Mouse (Mus musculus): Measurements from ENCODE around the gene Ddah1. TPM values are rescaled to one million over a fixed set of nuclear protein-coding genes. Genes with fewer than 3 reads are reported as not detected.
A peak's percentile ranks its signal among the peaks of the same experiment; 100 is the strongest.

Gene Ddah1
- polyA plus RNA-seq, 1 experiment, result 43.7 TPM

DNA sequence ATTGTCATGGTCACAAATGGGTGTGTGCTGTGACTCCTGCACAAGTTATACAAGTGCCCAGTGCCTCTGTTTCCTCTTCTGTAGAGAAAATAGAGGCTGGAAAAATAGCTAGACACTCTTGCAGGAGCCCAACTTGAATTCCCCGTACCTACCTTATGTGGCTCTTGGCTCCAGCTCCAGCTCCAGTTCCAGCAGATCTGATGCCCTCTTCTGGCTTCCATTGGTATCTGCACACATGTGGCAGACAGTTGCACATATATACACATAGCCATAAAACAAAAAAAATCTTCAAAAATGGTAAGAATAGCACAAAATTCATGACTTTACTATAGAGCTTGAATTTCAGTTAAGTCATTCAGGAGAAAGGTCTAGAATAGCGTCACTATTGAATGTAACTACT, 62.5 kb downstream of the Ddah1 start:
- H3K4me1 ChIP-seq (ENCODE audit: control insufficient read depth, insufficient read depth, low read length), result peaks cover 1% of the 10 kb centered on the region
- no peaks in the 10 kb centered on the region for H3K27me3 ChIP-seq (ENCODE audit: control insufficient read depth, insufficient read depth, low read length, poor library complexity, severe bottlenecking)
- no peaks in the 10 kb centered on the region for H3K9me3 ChIP-seq (replicated peaks; ENCODE audit: control insufficient read depth, insufficient read depth, low read length, poor library complexity, severe bottlenecking)
- H3K9ac ChIP-seq (ENCODE audit: low read depth, poor library complexity, severe bottlenecking), result no peak overlapping the region
- H3K27ac ChIP-seq (ENCODE audit: insufficient read depth, low read length), result no peak overlapping the region
- H3K36me3 ChIP-seq (ENCODE audit: control insufficient read depth, insufficient read depth, low read length, poor library complexity, severe bottlenecking), result no peaks in the 10 kb centered on the region
- no peak overlapping the region for H3K4me3 ChIP-seq (ENCODE audit: low read depth, low read length)
- peak; percentile 5 for TF ChIP-seq CTCF (IDR thresholded peaks at IDR 0.05; ENCODE audit: low read depth, low read length)
- no peak for TF ChIP-seq POLR2A (IDR thresholded peaks at IDR 0.05; ENCODE audit: insufficient read depth, low read length)

DNA sequence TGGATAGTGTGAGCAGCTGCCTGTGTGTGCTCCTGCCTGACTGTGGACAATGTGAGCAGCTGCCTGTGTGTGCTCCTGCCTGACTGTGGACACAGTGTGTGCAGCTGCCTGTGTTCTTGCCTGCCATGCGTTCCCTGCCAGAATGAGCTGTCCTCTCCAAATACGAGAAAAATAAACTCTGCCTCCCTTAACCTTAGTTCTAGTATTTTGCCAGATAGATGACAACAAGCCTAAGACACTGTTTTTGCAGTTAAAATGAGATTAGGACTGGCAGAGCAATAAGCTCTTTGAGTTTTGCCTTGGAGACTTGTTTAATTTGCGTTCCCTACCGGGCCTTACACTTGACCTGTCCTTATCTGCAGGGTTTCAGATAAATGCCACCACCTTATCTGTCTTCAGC, 63.7 kb downstream of the Ddah1 start:
- H3K4me1 ChIP-seq (ENCODE audit: control insufficient read depth, insufficient read depth, low read length), result no peaks in the 10 kb centered on the region
- H3K9me3 ChIP-seq (replicated peaks; ENCODE audit: control insufficient read depth, insufficient read depth, low read length, poor library complexity, severe bottlenecking), result no peaks in the 10 kb centered on the region
- H3K4me3 ChIP-seq (ENCODE audit: low read depth, low read length), result no peak overlapping the region
- H3K27ac ChIP-seq (ENCODE audit: insufficient read depth, low read length), result no peak overlapping the region
- H3K27me3 ChIP-seq (ENCODE audit: control insufficient read depth, insufficient read depth, low read length, poor library complexity, severe bottlenecking), result no peaks in the 10 kb centered on the region
- H3K9ac ChIP-seq (ENCODE audit: low read depth, poor library complexity, severe bottlenecking), result no peak overlapping the region
- no peak for TF ChIP-seq EP300 (IDR thresholded peaks at IDR 0.05; ENCODE audit: insufficient read depth, low read depth, low read length)
- no peak for TF ChIP-seq POLR2A (IDR thresholded peaks at IDR 0.05; ENCODE audit: insufficient read depth, low read length)
- no peak for TF ChIP-seq CTCF (IDR thresholded peaks at IDR 0.05; ENCODE audit: low read depth, low read length)
- no peaks in the 10 kb centered on the region for H3K36me3 ChIP-seq (ENCODE audit: control insufficient read depth, insufficient read depth, low read length, poor library complexity, severe bottlenecking)

DNA sequence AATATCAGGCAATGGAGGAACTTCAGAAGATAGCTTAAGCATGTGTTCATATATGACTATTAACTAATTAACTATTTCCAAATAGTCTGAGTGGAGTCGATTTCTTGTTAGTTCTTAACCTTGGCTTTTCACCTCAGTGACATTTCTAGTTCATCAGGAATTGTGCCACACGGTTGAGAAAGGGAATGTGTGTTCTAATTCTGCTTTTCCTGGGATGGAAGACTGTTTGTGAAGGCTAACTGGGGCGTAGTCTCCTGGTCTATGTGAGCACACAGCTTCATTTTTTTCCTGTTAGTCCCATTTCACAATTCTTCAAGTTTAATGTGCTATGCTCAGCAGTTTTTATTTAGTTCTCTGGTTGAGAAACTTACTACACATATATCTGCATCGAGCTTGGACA, 65.2 kb downstream of the Ddah1 start:
- TF ChIP-seq EP300 (IDR thresholded peaks at IDR 0.05; ENCODE audit: insufficient read depth, low read depth, low read length), result no peak
- no peak for TF ChIP-seq POLR2A (IDR thresholded peaks at IDR 0.05; ENCODE audit: insufficient read depth, low read length)
- TF ChIP-seq CTCF (IDR thresholded peaks at IDR 0.05; ENCODE audit: low read depth, low read length), result no peak
- Histone ChIP-seq H3K4me3 (ENCODE audit: low read depth, low read length) (no peak overlapping the region), H3K36me3 (ENCODE audit: control insufficient read depth, insufficient read depth, low read length, poor library complexity, severe bottlenecking) (no peaks in the 10 kb centered on the region), H3K9me3 (replicated peaks; ENCODE audit: control insufficient read depth, insufficient read depth, low read length, poor library complexity, severe bottlenecking) (no peaks in the 10 kb centered on the region), H3K27me3 (ENCODE audit: control insufficient read depth, insufficient read depth, low read length, poor library complexity, severe bottlenecking) (no peaks in the 10 kb centered on the region), H3K27ac (ENCODE audit: insufficient read depth, low read length) (no peak overlapping the region), H3K4me1 (ENCODE audit: control insufficient read depth, insufficient read depth, low read length) (no peaks in the 10 kb centered on the region), H3K9ac (ENCODE audit: low read depth, poor library complexity, severe bottlenecking) (no peak overlapping the region)

GRCm38 (mm10) chr3:145825416-145826055, 67.1 kb downstream of the Ddah1 start:
- no peaks in the 10 kb centered on the region for H3K27me3 ChIP-seq (ENCODE audit: control insufficient read depth, insufficient read depth, low read length, poor library complexity, severe bottlenecking)
- TF ChIP-seq EP300 (IDR thresholded peaks at IDR 0.05; ENCODE audit: insufficient read depth, low read depth, low read length) (no peak), CTCF (IDR thresholded peaks at IDR 0.05; ENCODE audit: low read depth, low read length) (no peak), POLR2A (IDR thresholded peaks at IDR 0.05; ENCODE audit: insufficient read depth, low read length) (no peak)
- H3K4me1 ChIP-seq (ENCODE audit: control insufficient read depth, insufficient read depth, low read length), result no peaks in the 10 kb centered on the region

GRCm38 (mm10) chr3:145827191-145828045, 68.9 kb downstream of the Ddah1 start:
- no peaks in the 10 kb centered on the region for H3K4me1 ChIP-seq (ENCODE audit: control insufficient read depth, insufficient read depth, low read length)
- TF ChIP-seq EP300 (IDR thresholded peaks at IDR 0.05; ENCODE audit: insufficient read depth, low read depth, low read length), result no peak
- no peak for TF ChIP-seq CTCF (IDR thresholded peaks at IDR 0.05; ENCODE audit: low read depth, low read length)
- no peak for TF ChIP-seq POLR2A (IDR thresholded peaks at IDR 0.05; ENCODE audit: insufficient read depth, low read length)
- H3K36me3 ChIP-seq (ENCODE audit: control insufficient read depth, insufficient read depth, low read length, poor library complexity, severe bottlenecking), result no peaks in the 10 kb centered on the region
- no peaks in the 10 kb centered on the region for H3K27me3 ChIP-seq (ENCODE audit: control insufficient read depth, insufficient read depth, low read length, poor library complexity, severe bottlenecking)
- no peaks in the 10 kb centered on the region for H3K9me3 ChIP-seq (replicated peaks; ENCODE audit: control insufficient read depth, insufficient read depth, low read length, poor library complexity, severe bottlenecking)
- H3K27ac ChIP-seq (ENCODE audit: insufficient read depth, low read length), result no peak overlapping the region
- no peak overlapping the region for H3K4me3 ChIP-seq (ENCODE audit: low read depth, low read length)
- H3K9ac ChIP-seq (ENCODE audit: low read depth, poor library complexity, severe bottlenecking), result no peak overlapping the region

More at GRCm38 (mm10) chr3:145825416-145826055, 67.1 kb downstream of the Ddah1 start:
- H3K27ac ChIP-seq (ENCODE audit: insufficient read depth, low read length), result no peak overlapping the region
- H3K36me3 ChIP-seq (ENCODE audit: control insufficient read depth, insufficient read depth, low read length, poor library complexity, severe bottlenecking), result no peaks in the 10 kb centered on the region
- no peak overlapping the region for H3K4me3 ChIP-seq (ENCODE audit: low read depth, low read length)
- H3K9ac ChIP-seq (ENCODE audit: low read depth, poor library complexity, severe bottlenecking), result no peak overlapping the region
- H3K9me3 ChIP-seq (replicated peaks; ENCODE audit: control insufficient read depth, insufficient read depth, low read length, poor library complexity, severe bottlenecking), result no peaks in the 10 kb centered on the region

- no peak overlapping the region for H3K4me3 ChIP-seq (ENCODE audit: low read depth, low read length)
- no peaks in the 10 kb centered on the region for H3K9me3 ChIP-seq (replicated peaks; ENCODE audit: control insufficient read depth, insufficient read depth, low read length, poor library complexity, severe bottlenecking)
- H3K9ac ChIP-seq (ENCODE audit: low read depth, poor library complexity, severe bottlenecking), result no peak overlapping the region
- no peaks in the 10 kb centered on the region for H3K27me3 ChIP-seq (ENCODE audit: control insufficient read depth, insufficient read depth, low read length, poor library complexity, severe bottlenecking)
- no peaks in the 10 kb centered on the region for H3K4me1 ChIP-seq (ENCODE audit: control insufficient read depth, insufficient read depth, low read length)
- TF ChIP-seq POLR2A (IDR thresholded peaks at IDR 0.05; ENCODE audit: insufficient read depth, low read length), result no peak
- TF ChIP-seq CTCF (IDR thresholded peaks at IDR 0.05; ENCODE audit: low read depth, low read length), result no peak
- no peak for TF ChIP-seq EP300 (IDR thresholded peaks at IDR 0.05; ENCODE audit: insufficient read depth, low read depth, low read length)
- no peaks in the 10 kb centered on the region for H3K36me3 ChIP-seq (ENCODE audit: control insufficient read depth, insufficient read depth, low read length, poor library complexity, severe bottlenecking)
- H3K27ac ChIP-seq (ENCODE audit: insufficient read depth, low read length), result no peak overlapping the region
Observed at GRCm38 (mm10) chr3:145828906-145829305, 70.4 kb downstream of the Ddah1 start.

Data from ES-Bruce4 (cell line).